Mouse (Mus musculus) liver, adult 2 months (tissue): ENCODE results near the gene Lao1.

ENCODE experiments used
- CTCF ChIP-seq: fragments of 200-500 bp; IDR thresholded peaks from 2 replicates; pipeline ENCODE4 v1.5.1; 2011; ENCODE audit warnings: low read depth, low read length, control low read depth
- POLR2A ChIP-seq: fragments of 200-500 bp; IDR thresholded peaks from 2 replicates; pipeline ENCODE4 v1.6.1; 2011; ENCODE audit warnings: low read length, control low read depth; ENCODE audit not compliant: insufficient read depth; ENCODE audit errors: extremely low read depth

- TF ChIP-seq CTCF (0 out of 2 replicates have a peak, but pooled peaks have one; percentile 10), POLR2A (no peak)
Observed at GRCm38 (mm10) chr4:118991797-118992196, 30.4 kb downstream of the Lao1 start.
